Mouse (Mus musculus): ENCODE results near the gene Il10ra. TPM values are rescaled to one million over a fixed set of nuclear protein-coding genes. Genes with fewer than 3 reads are reported as not detected.

Il10ra gene
- polyA plus RNA-seq (2015; fragmentation: Nextera tagmentation; extraction: Ambion mirVana) = 0.45 and 0.62 TPM in 2 replicates

- ATAC-seq = 0 out of 2 replicates have a peak, but pooled peaks have one; percentile 45
- peak within 1 kb of the TSS; percentile 85 for H3K4me2 ChIP-seq (replicated peaks)
- H3K9me3 ChIP-seq = no peaks in the 10 kb centered on the region
- WGBS = 4% methylated on average over 36 of the region's 36 CpGs
- peaks cover 12% of the 10 kb centered on the region; the same call in 1 of the 2 replicates for H3K4me1 ChIP-seq (replicated peaks)
- peaks cover 39% of the 10 kb centered on the region for H3K27me3 ChIP-seq
- peak within 1 kb of the TSS; percentile 68 for H3K9ac ChIP-seq (replicated peaks)
- H3K36me3 ChIP-seq = no peaks in the 10 kb centered on the region
- peak within 1 kb of the TSS; percentile 47 for H3K4me3 ChIP-seq (replicated peaks)
- H3K27ac ChIP-seq = no peak within 1 kb of the TSS
Measured at GRCm38 (mm10) chr9:45268597-45269325, at the start of gene Il10ra. TSS of gene Il10ra (minus strand) at chr9:45269149.

DNA sequence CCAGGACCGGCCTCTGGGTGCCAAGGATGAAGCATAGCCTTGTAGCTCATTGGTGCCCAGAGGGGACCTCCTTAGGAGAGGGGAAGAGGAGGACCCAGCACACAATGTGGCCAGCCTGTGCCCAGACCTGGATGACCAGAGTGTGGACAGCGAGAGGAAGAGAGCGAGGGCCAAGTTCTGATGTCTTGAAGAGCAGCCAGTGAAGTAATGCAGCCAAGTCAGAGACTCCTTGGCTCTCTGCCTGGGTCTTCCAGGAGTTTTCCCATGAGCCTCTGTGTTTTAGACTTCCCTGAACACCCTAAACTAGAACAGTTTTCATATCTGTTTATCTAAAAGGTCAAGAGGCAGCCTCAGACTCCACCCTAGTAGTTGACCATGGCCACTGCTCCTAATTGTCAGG lies 48.7 kb upstream of the Il10ra start:
- Histone ChIP-seq H3K9me3 (no peaks in the 10 kb centered on the region), H3K4me3 (replicated peaks) (no peak overlapping the region), H3K9ac (replicated peaks) (no peak overlapping the region), H3K27ac (no peak overlapping the region), H3K27me3 (no peaks in the 10 kb centered on the region; the same call in 1 of the 2 replicates), H3K4me2 (replicated peaks) (no peak overlapping the region), H3K4me1 (replicated peaks) (no peaks in the 10 kb centered on the region), H3K36me3 (no peaks in the 10 kb centered on the region)
- no peak for ATAC-seq
- 90% methylated on average over 3 of the region's 3 CpGs for WGBS

GRCm38 (mm10) chr9:45313913-45314312 lies 45.0 kb upstream of the Il10ra start:
- Histone ChIP-seq H3K27ac (no peak overlapping the region), H3K27me3 (no peaks in the 10 kb centered on the region; the same call in 1 of the 2 replicates), H3K4me1 (replicated peaks) (no peaks in the 10 kb centered on the region), H3K36me3 (no peaks in the 10 kb centered on the region), H3K9me3 (no peaks in the 10 kb centered on the region), H3K4me3 (replicated peaks) (no peak overlapping the region), H3K9ac (replicated peaks) (no peak overlapping the region), H3K4me2 (replicated peaks) (no peak overlapping the region)
- ATAC-seq = no peak
- WGBS = 81% methylated on average over 3 of the region's 3 CpGs

DNA sequence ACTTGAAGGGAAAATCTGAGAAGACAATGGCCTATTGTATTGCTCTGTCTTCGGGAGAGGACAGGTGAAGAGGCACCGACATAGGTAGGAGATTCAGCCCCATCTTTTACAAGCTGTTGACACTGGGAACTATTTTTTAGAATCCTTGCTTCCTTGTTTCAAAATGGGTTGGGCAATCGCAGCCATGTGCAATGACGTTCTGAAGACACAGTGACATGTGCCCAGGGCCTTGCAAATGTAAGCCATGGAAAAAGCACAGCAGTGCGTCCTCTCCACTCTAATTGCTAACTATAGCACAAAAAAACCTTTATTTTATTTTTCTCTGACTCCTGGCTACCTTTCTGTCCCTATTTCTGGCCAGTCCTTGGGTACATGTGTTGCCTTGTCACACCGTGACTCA lies 42.9 kb upstream of the Il10ra start:
- no peak overlapping the region for H3K4me3 ChIP-seq (replicated peaks)
- no peaks in the 10 kb centered on the region for H3K27me3 ChIP-seq
- H3K9me3 ChIP-seq = no peaks in the 10 kb centered on the region
- H3K9ac ChIP-seq (replicated peaks) = no peak overlapping the region
- H3K36me3 ChIP-seq = no peaks in the 10 kb centered on the region
- no peaks in the 10 kb centered on the region for H3K4me1 ChIP-seq (replicated peaks)
- H3K4me2 ChIP-seq (replicated peaks) = no peak overlapping the region
- 85% methylated on average over 6 of the region's 6 CpGs for WGBS
- H3K27ac ChIP-seq = no peak overlapping the region
- no peak for ATAC-seq

GRCm38 (mm10) chr9:45308521-45308920 lies 39.6 kb upstream of the Il10ra start:
- H3K4me1 ChIP-seq (replicated peaks) = no peaks in the 10 kb centered on the region
- H3K4me2 ChIP-seq (replicated peaks) = no peak overlapping the region
- no peak overlapping the region for H3K4me3 ChIP-seq (replicated peaks)
- no peaks in the 10 kb centered on the region for H3K27me3 ChIP-seq
- H3K9ac ChIP-seq (replicated peaks) = no peak overlapping the region
- no peak for ATAC-seq
- 88% methylated on average over 5 of the region's 5 CpGs for WGBS
- H3K36me3 ChIP-seq = no peaks in the 10 kb centered on the region
- no peaks in the 10 kb centered on the region for H3K9me3 ChIP-seq
- no peak overlapping the region for H3K27ac ChIP-seq

GRCm38 (mm10) chr9:45306746-45307410 lies 37.9 kb upstream of the Il10ra start:
- Histone ChIP-seq H3K9ac (replicated peaks) (no peak overlapping the region), H3K4me2 (replicated peaks) (no peak overlapping the region), H3K36me3 (no peaks in the 10 kb centered on the region), H3K27me3 (no peaks in the 10 kb centered on the region), H3K4me1 (replicated peaks) (no peaks in the 10 kb centered on the region), H3K4me3 (replicated peaks) (no peak overlapping the region), H3K9me3 (no peaks in the 10 kb centered on the region), H3K27ac (no peak overlapping the region)
- no peak for ATAC-seq
- WGBS = 87% methylated on average over 12 of the region's 12 CpGs

DNA sequence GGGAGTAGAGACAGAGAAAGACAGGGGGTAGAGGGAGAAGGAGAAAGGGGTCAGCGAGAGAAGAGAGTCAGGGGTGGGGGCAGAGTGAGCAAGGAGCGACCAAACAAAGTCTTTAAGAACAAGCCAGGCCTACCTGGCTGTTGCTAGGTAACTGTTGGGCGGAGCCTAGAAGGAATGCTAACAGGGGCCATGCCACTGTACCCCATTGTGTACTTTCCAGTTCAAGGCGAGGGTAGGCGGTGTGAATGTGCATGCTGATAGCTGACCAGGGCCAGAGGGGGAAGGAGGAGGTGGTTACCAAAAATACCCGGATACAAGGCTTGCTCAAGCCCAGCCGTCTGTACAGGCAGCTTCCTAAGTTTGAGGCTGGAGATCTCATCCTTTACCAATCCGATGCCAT lies 32.8 kb upstream of the Il10ra start:
- no peak overlapping the region for H3K4me2 ChIP-seq (replicated peaks)
- H3K4me1 ChIP-seq (replicated peaks) = peaks cover 6% of the 10 kb centered on the region; the same call in 1 of the 2 replicates

GRCm38 (mm10) chr9:45300422-45301104 lies 31.6 kb upstream of the Il10ra start:
- 21% methylated on average over 20 of the region's 20 CpGs for WGBS
- peaks cover 6% of the 10 kb centered on the region; the same call in 1 of the 2 replicates for H3K9me3 ChIP-seq
- H3K4me1 ChIP-seq (replicated peaks) = peaks cover 6% of the 10 kb centered on the region; the same call in 1 of the 2 replicates
- peak overlapping the region; percentile 32 for H3K4me3 ChIP-seq (replicated peaks)
- peak; percentile 96 for ATAC-seq
- H3K4me2 ChIP-seq (replicated peaks) = peak overlapping the region; percentile 59
- no peaks in the 10 kb centered on the region for H3K27me3 ChIP-seq
- H3K9ac ChIP-seq (replicated peaks) = peak overlapping the region; percentile 64
- H3K27ac ChIP-seq = peak overlapping the region; percentile 59
- H3K36me3 ChIP-seq = no peaks in the 10 kb centered on the region

More for the DNA sequence above, 32.8 kb upstream of the Il10ra start:
- H3K9me3 ChIP-seq = peaks cover 6% of the 10 kb centered on the region; the same call in 1 of the 2 replicates
- H3K36me3 ChIP-seq = no peaks in the 10 kb centered on the region
- 93% methylated on average over 8 of the region's 8 CpGs for WGBS
- H3K27me3 ChIP-seq = no peaks in the 10 kb centered on the region
- ATAC-seq = no peak
- no peak overlapping the region for H3K27ac ChIP-seq
- no peak overlapping the region for H3K4me3 ChIP-seq (replicated peaks)
- H3K9ac ChIP-seq (replicated peaks) = no peak overlapping the region

GRCm38 (mm10) chr9:45299231-45300006 lies 30.5 kb upstream of the Il10ra start:
- Histone ChIP-seq H3K4me3 (replicated peaks) (no peak overlapping the region), H3K27ac (no peak overlapping the region), H3K4me2 (replicated peaks) (no peak overlapping the region), H3K9me3 (peaks cover 6% of the 10 kb centered on the region; the same call in 1 of the 2 replicates), H3K9ac (replicated peaks) (no peak overlapping the region), H3K36me3 (no peaks in the 10 kb centered on the region), H3K4me1 (replicated peaks) (peaks cover 6% of the 10 kb centered on the region; the same call in 1 of the 2 replicates), H3K27me3 (no peaks in the 10 kb centered on the region)
- ATAC-seq = no peak
- 81% methylated on average over 11 of the region's 11 CpGs for WGBS

DNA sequence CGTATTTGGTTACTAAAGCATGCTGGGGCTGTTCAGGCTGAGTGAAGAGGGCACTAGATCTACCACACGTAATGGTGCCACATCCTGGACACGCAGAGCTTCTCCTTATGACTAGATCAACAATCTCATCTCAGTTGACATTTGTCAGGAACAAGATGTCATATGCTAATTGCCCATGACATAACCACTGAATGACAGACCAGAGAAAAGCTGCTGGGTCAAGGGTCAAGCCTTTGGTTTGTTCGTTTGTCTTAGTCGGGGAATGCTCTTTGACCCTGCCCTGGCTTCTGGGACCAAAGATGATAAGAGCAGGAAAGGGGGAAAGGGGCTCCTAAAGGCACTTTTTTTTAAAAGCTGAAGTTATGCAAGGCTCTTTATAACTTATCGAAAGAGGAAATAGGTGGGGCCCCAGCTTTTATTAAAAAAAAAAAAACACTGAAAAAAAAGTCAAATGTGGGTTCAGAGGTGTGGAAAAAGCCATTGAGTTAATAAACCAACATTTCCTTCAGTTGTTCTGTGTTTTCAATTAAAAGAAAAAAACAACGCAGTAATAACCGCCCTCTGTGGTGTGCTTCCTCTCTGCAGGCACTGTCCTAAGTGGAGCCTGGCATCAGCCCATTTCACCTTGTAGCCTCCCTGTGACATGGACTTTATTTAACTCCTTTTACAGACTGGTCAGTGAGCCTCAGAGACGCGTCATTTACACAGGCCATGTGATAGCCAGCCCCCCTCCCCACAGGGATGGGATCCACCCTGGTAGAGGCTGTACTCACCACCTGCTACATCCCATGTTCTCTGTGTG lies 25.5 kb upstream of the Il10ra start:
- Histone ChIP-seq H3K9me3 (no peaks in the 10 kb centered on the region), H3K36me3 (no peaks in the 10 kb centered on the region), H3K4me1 (replicated peaks) (no peaks in the 10 kb centered on the region), H3K27me3 (no peaks in the 10 kb centered on the region), H3K27ac (no peak overlapping the region), H3K4me2 (replicated peaks) (no peak overlapping the region), H3K9ac (replicated peaks) (no peak overlapping the region), H3K4me3 (replicated peaks) (no peak overlapping the region)
- ATAC-seq = no peak
- 49% methylated on average over 10 of the region's 10 CpGs for WGBS

All from midbrain, embryonic 13.5 days (tissue).